Mouse (Mus musculus) hindbrain, embryonic 11.5 days (tissue): ENCODE data around the gene Pik3cd. TPM values are rescaled to one million over a fixed set of nuclear protein-coding genes. Genes with fewer than 3 reads are reported as not detected.

Experiments
- ATAC-seq: fragments of 200-750 bp; cut with Nextera tagmentation; 2 replicates; pipeline ENCODE4 v1.8.0; 2017; ENCODE audit warnings: mild to moderate bottlenecking, moderate TSS enrichment, moderate library complexity; ENCODE audit not compliant: low FRiP score
- DNase-seq: peaks from one replicate; pipeline ENCODE4 v3.0.0-alpha.2; 2015; ENCODE audit warnings: low spot score
- H3K27ac ChIP-seq: fragments of 300-500 bp; sonication (generic); 2 replicates; pipeline ENCODE4 v1.5.1; 2014; ENCODE audit warnings: mild to moderate bottlenecking, low read depth, low read length
- H3K27me3 ChIP-seq: fragments of 300-500 bp; sonication (generic); 2 replicates; pipeline ENCODE4 v1.6.1; 2014; ENCODE audit warnings: mild to moderate bottlenecking, low read length, moderate library complexity, mixed read lengths; ENCODE audit not compliant: control insufficient read depth, insufficient read depth
- H3K36me3 ChIP-seq: fragments of 300-500 bp; sonication (generic); 2 replicates; pipeline ENCODE4 v1.6.1; 2014; ENCODE audit warnings: mild to moderate bottlenecking, low read length, moderate library complexity, mixed read lengths; ENCODE audit not compliant: control insufficient read depth, insufficient read depth
- H3K4me1 ChIP-seq: fragments of 300-500 bp; sonication (generic); replicated peaks from 2 replicates; pipeline ENCODE4 v1.6.1; 2014; ENCODE audit warnings: low read length, mixed read lengths; ENCODE audit not compliant: control insufficient read depth, insufficient read depth
- H3K4me2 ChIP-seq: fragments of 300-500 bp; sonication (generic); replicated peaks from 2 replicates; pipeline ENCODE4 v1.6.1; 2014; ENCODE audit warnings: mild to moderate bottlenecking, low read depth, low read length
- H3K4me3 ChIP-seq: fragments of 300-500 bp; sonication (generic); 2 replicates; pipeline ENCODE4 v1.5.1; 2014; ENCODE audit warnings: low read depth, low read length
- H3K9ac ChIP-seq: fragments of 300-500 bp; sonication (generic); 2 replicates; pipeline ENCODE4 v1.6.1; 2014; ENCODE audit warnings: low read depth, low read length
- H3K9me3 ChIP-seq: fragments of 300-500 bp; sonication (generic); 2 replicates; pipeline ENCODE4 v1.6.1; 2016; ENCODE audit warnings: low read length; ENCODE audit not compliant: control insufficient read depth
- WGBS: fragments of 180-500 bp; shearing (Covaris S2); extraction: QIAGEN DNeasy Blood & Tissue Kit; methylation state at CpG from one replicate; pipeline ENCODE4 v1.1.7; 2014; 5-methylcytosine and 5-hydroxymethylcytosine counted together
- polyA plus RNA-seq: library from polyadenylated mRNA; unstranded; fragments of >200 nt; fragmentation: Nextera tagmentation; extraction: Ambion mirVana; gene quantifications from 2 replicates; pipeline ENCODE4 v1.2.1, GENCODE M21; 2014

Gene Pik3cd
- polyA plus RNA-seq, 1 experiment from 2014 or later = 10.1 TPM

GRCm38 (mm10) chr4:149665692-149666090, 36.7 kb downstream of the Pik3cd start:
- WGBS = 92% methylated on average over 6 of the region's 6 CpGs

GRCm38 (mm10) chr4:149665016-149665691, 37.2 kb downstream of the Pik3cd start:
- Histone ChIP-seq H3K9ac (no peak overlapping the region), H3K4me1 (no peaks in the 10 kb centered on the region), H3K4me2 (no peak overlapping the region), H3K4me3 (no peak overlapping the region), H3K36me3 (no peaks in the 10 kb centered on the region), H3K27me3 (no peaks in the 10 kb centered on the region), H3K27ac (no peak overlapping the region), H3K9me3 (no peaks in the 10 kb centered on the region)
- no peak for ATAC-seq
- no peak for DNase-seq
- 82% methylated on average over 6 of the region's 6 CpGs for WGBS

More at GRCm38 (mm10) chr4:149665692-149666090, 36.7 kb downstream of the Pik3cd start:
- no peaks in the 10 kb centered on the region for H3K4me1 ChIP-seq
- H3K27ac ChIP-seq = no peak overlapping the region
- ATAC-seq (no peak), DNase-seq (no peak)
- no peak overlapping the region for H3K9ac ChIP-seq
- no peaks in the 10 kb centered on the region for H3K36me3 ChIP-seq
- H3K4me3 ChIP-seq = no peak overlapping the region
- H3K4me2 ChIP-seq = no peak overlapping the region
- H3K27me3 ChIP-seq = no peaks in the 10 kb centered on the region
- no peaks in the 10 kb centered on the region for H3K9me3 ChIP-seq

- 82% methylated on average over 6 of the region's 7 CpGs for WGBS
- no peak overlapping the region for H3K4me2 ChIP-seq
- no peak overlapping the region for H3K9ac ChIP-seq
- no peak overlapping the region for H3K4me3 ChIP-seq
- H3K27ac ChIP-seq = no peak overlapping the region
- H3K36me3 ChIP-seq = no peaks in the 10 kb centered on the region
- H3K4me1 ChIP-seq = no peaks in the 10 kb centered on the region
- no peaks in the 10 kb centered on the region for H3K27me3 ChIP-seq
- no peaks in the 10 kb centered on the region for H3K9me3 ChIP-seq
- DNase-seq = no peak
- ATAC-seq = no peak
Measured at GRCm38 (mm10) chr4:149663849-149664503, 38.4 kb downstream of the Pik3cd start.

- H3K27me3 ChIP-seq = no peaks in the 10 kb centered on the region
- no peak overlapping the region for H3K4me2 ChIP-seq
- H3K9ac ChIP-seq = no peak overlapping the region
- H3K36me3 ChIP-seq = no peaks in the 10 kb centered on the region
- WGBS = 89% methylated on average over 14 of the region's 14 CpGs
- no peaks in the 10 kb centered on the region for H3K4me1 ChIP-seq
- no peak for ATAC-seq
- no peak overlapping the region for H3K4me3 ChIP-seq
- no peak for DNase-seq
- H3K9me3 ChIP-seq = no peaks in the 10 kb centered on the region
- H3K27ac ChIP-seq = no peak overlapping the region
Measured at GRCm38 (mm10) chr4:149661967-149662589, 40.3 kb downstream of the Pik3cd start.

- H3K4me3 ChIP-seq = no peak overlapping the region
- H3K27ac ChIP-seq = no peak overlapping the region
- WGBS = 91% methylated on average over 7 of the region's 7 CpGs
Measured at GRCm38 (mm10) chr4:149660598-149660997, 41.8 kb downstream of the Pik3cd start.

GRCm38 (mm10) chr4:149659495-149660116, 42.8 kb downstream of the Pik3cd start:
- ATAC-seq = no peak
- H3K9ac ChIP-seq = no peak overlapping the region
- no peak for DNase-seq
- H3K27ac ChIP-seq = no peak overlapping the region
- H3K36me3 ChIP-seq = no peaks in the 10 kb centered on the region
- no peaks in the 10 kb centered on the region for H3K9me3 ChIP-seq
- H3K4me2 ChIP-seq = no peak overlapping the region
- H3K4me3 ChIP-seq = no peak overlapping the region
- no peaks in the 10 kb centered on the region for H3K4me1 ChIP-seq
- WGBS = 68% methylated on average over 25 of the region's 25 CpGs
- H3K27me3 ChIP-seq = no peaks in the 10 kb centered on the region

More at GRCm38 (mm10) chr4:149660598-149660997, 41.8 kb downstream of the Pik3cd start:
- Histone ChIP-seq H3K4me1 (no peaks in the 10 kb centered on the region), H3K27me3 (no peaks in the 10 kb centered on the region), H3K9me3 (no peaks in the 10 kb centered on the region), H3K4me2 (no peak overlapping the region), H3K9ac (no peak overlapping the region), H3K36me3 (no peaks in the 10 kb centered on the region)
- ATAC-seq = no peak
- DNase-seq = no peak

GRCm38 (mm10) chr4:149657858-149658416, 44.4 kb downstream of the Pik3cd start:
- Histone ChIP-seq H3K27ac (no peak overlapping the region), H3K4me3 (no peak overlapping the region), H3K4me1 (no peaks in the 10 kb centered on the region), H3K36me3 (no peaks in the 10 kb centered on the region), H3K9me3 (no peaks in the 10 kb centered on the region), H3K27me3 (no peaks in the 10 kb centered on the region), H3K9ac (no peak overlapping the region), H3K4me2 (no peak overlapping the region)
- DNase-seq (no peak), ATAC-seq (no peak)
- 70% methylated on average over 11 of the region's 11 CpGs for WGBS

GRCm38 (mm10) chr4:149654232-149654631, 48.1 kb downstream of the Pik3cd start:
- Histone ChIP-seq H3K4me3 (no peak overlapping the region), H3K9ac (no peak overlapping the region), H3K27ac (no peak overlapping the region), H3K4me1 (no peaks in the 10 kb centered on the region), H3K36me3 (no peaks in the 10 kb centered on the region), H3K4me2 (no peak overlapping the region), H3K27me3 (no peaks in the 10 kb centered on the region), H3K9me3 (no peaks in the 10 kb centered on the region)
- DNase-seq (peak; percentile 57), ATAC-seq (no peak)
- WGBS = 89% methylated on average over 4 of the region's 4 CpGs
